Mouse (Mus musculus): Measurements from ENCODE around the gene Ccdc71l.

The Ccdc71l gene

DNA sequence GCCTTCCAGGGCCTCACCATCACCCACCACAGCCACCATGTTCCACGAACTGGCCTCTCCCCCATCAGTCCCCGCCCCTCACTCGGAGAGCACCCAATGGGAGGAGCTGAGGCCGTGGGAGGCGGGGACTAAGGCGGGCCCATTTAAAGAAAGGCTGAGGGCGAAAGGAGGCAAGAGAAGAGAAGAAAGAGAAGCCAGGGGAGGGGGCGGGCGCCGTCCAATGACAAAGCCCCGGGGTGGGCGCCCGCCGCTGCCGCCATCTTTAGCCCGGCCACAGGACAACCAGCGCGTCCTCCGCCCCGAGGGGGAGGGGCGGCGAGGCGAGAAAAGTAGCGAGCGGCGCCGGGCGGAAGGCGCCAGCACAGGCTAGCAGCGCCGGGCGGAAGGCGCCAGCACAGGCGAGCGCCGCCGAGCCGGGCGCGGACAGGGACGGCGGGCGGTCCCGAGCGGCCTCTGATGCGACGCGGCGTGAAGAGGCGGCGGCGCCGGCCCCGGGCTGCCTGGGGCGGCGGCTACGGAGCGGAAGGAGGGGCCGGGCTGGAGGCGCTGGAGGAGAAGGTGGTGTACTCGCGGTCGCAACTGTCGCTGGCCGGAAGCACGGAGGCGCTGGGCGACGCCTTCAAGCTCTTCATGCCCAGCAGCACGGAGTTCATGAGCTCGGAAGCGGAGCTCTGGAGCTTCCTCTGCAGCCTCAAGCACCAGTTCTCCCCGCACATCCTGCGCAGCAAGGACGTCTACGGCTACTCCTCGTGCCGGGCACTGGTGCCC, at the start of gene Ccdc71l:
TSS of gene Ccdc71l (plus strand) at position 177 of the 768 bp plus-strand sequence.
- peak; percentile 56 to 67 for DNase-seq (ENCODE audit: low spot score in 2 of 2)

GRCm38 (mm10) chr12:32339078-32339477, 39.4 kb upstream of the Ccdc71l start:
- no peak for DNase-seq (ENCODE audit: low spot score in 2 of 2)

- DNase-seq (ENCODE audit: low spot score in 2 of 2), result no peak
Observed at GRCm38 (mm10) chr12:32343487-32343886, 35.0 kb upstream of the Ccdc71l start.

GRCm38 (mm10) chr12:32346121-32346520, 32.4 kb upstream of the Ccdc71l start:
- DNase-seq (ENCODE audit: low spot score in 2 of 2), result no peak

- no peak for DNase-seq (ENCODE audit: low spot score in 2 of 2)
Observed at GRCm38 (mm10) chr12:32348493-32348892, 30.0 kb upstream of the Ccdc71l start.

DNA sequence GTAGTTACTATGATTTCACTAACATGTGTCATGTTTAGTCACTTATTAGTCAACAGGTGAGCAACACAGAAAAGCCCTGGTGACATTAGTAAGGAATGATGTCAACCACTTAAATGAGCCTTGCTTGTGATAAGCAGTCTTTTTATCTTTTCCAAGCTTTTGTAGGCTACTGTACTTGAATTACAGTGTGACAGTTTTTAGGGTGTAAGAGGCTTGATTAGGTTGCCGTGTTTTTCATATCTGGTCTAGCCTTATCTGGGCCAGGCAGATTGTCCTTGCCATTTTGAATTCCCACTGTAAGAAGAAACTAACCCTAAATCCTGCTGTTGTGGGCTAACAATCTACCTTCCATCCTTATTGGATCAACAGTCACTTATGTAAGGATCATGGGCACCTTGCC, 26.6 kb upstream of the Ccdc71l start:
- no peak for DNase-seq (ENCODE audit: low spot score in 2 of 2)

- DNase-seq (ENCODE audit: low spot score in 2 of 2), result peak; percentile 77 to 82
Observed at GRCm38 (mm10) chr12:32379296-32379725, 807 bp downstream of the Ccdc71l start.

DNA sequence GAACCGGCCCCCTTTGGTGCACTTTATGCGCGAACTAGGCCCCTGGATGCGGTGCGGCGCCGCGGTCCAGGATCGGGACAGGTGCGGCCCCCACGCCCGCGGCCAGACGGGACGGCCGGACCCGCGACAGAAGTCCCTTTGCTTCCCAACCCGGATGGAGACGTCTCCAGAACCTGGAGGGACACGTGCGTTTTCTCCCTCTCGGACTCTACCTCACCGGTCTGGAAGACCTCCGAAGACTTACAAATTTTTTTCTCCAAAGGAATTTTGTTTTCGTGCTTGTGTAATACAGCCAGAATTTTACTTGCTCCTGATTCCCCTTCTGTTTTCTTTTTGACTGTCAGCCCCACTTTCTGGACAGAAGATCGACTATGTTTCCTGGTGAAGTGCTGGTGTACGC, 1.2 kb downstream of the Ccdc71l start:
- DNase-seq (ENCODE audit: low spot score in 2 of 2), result no peak

GRCm38 (mm10) chr12:32380457-32380856, 2.0 kb downstream of the Ccdc71l start:
- DNase-seq (ENCODE audit: low spot score in 2 of 2), result no peak

GRCm38 (mm10) chr12:32381011-32381410, 2.5 kb downstream of the Ccdc71l start:
- DNase-seq (ENCODE audit: low spot score in 2 of 2), result no peak

DNA sequence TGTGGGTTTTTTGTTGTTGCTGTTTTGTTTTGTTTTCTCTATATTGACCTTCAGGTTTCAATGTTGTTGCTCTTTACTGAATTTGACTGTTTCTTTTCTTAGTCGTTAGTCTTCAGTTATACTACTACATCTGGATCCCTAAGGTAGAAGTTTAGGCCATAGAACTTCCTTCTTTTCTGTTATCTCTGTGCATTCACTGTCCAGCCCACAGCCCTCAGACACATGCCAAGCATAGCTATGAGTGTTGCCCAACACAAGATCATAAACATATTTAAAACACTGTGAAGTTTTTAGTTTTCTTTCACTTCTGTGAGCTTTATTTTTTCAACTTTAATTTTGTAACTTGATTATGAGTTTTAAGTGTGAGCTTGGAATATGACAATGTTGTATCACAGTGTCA, 41.0 kb downstream of the Ccdc71l start:
- DNase-seq (ENCODE audit: low spot score in 2 of 2), result no peak

DNA sequence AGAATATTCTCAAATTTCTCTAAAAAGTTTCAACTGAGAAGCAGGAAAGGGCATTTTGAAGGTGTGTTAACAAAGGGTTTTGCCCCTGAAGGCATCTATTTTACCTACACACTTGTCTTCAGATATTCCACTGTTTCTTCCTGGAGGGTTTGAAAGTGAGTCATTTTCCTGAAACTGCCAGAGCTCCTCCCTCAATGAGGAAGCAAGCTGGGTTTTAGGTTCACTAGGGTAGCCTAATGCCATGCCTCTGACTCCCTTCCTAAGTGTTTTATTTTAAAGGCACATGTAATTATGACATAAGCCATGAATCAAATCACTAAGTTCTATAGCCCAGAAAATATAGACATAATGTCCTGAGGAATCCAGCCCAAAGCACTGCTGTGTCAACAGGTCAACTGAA, 49.3 kb downstream of the Ccdc71l start:
- no peak for DNase-seq (ENCODE audit: low spot score in 2 of 2)

- DNase-seq (ENCODE audit: low spot score in 2 of 2), result no peak
Observed at GRCm38 (mm10) chr12:32431004-32431403, 52.5 kb downstream of the Ccdc71l start.
